Mouse (Mus musculus) heart, adult 2 months (tissue): Measurements from ENCODE around the gene Tep1. TPM values are rescaled to one million over a fixed set of nuclear protein-coding genes. Genes with fewer than 3 reads are reported as not detected.
A peak's percentile ranks its signal among the peaks of the same experiment; 100 is the strongest.
"Not testable (repeated sequence)": the region's sequence is repeated elsewhere in the genome, so short reads cannot be mapped to it uniquely, and the experiment has no call there.

Experiments
- DNase-seq, 2 experiments: peaks; one replicate each; pipeline ENCODE4 v3.0.0; 2021
- H3K27ac ChIP-seq: fragments of 200-600 bp; 2 replicates; pipeline ENCODE4 v1.8.1; 2022
- H3K27me3 ChIP-seq: fragments of 200-500 bp; 2 replicates; pipeline ENCODE4 v1.6.1; 2012; ENCODE audit warnings: mild to moderate bottlenecking, low read length, inconsistent platforms, mixed read lengths; ENCODE audit not compliant: control insufficient read depth, insufficient read depth
- H3K36me3 ChIP-seq: fragments of 200-500 bp; 2 replicates; pipeline ENCODE4 v1.6.1; 2012; ENCODE audit warnings: low read length, inconsistent platforms; ENCODE audit not compliant: control insufficient read depth, insufficient read depth
- H3K4me1 ChIP-seq: fragments of 200-500 bp; 2 replicates; pipeline ENCODE4 v1.6.1; 2011; ENCODE audit warnings: low read length; ENCODE audit not compliant: control insufficient read depth, insufficient read depth
- H3K4me3 ChIP-seq: fragments of 200-600 bp; 2 replicates; pipeline ENCODE4 v1.8.1; 2022
- H3K79me2 ChIP-seq: fragments of 200-500 bp; replicated peaks from 2 replicates; pipeline ENCODE4 v1.6.1; 2012; ENCODE audit warnings: mild to moderate bottlenecking, inconsistent platforms, low read length, moderate library complexity, mixed read lengths; ENCODE audit not compliant: control insufficient read depth, insufficient read depth
- H3K9ac ChIP-seq: fragments of 200-500 bp; 2 replicates; pipeline ENCODE4 v1.6.1; 2012; ENCODE audit warnings: low read depth, mild to moderate bottlenecking, control low read depth, inconsistent platforms, low read length, mixed read lengths
- CTCF ChIP-seq: fragments of 200-600 bp; IDR thresholded peaks from 2 replicates; pipeline ENCODE4 v1.8.1; 2022; ENCODE audit warnings: antibody characterized with exemption, mild to moderate bottlenecking, moderate library complexity
- EP300 ChIP-seq: fragments of 200-500 bp; IDR thresholded peaks from 2 replicates; pipeline ENCODE4 v1.6.1; 2011; ENCODE audit warnings: low read depth, low read length, control low read depth; ENCODE audit not compliant: insufficient read depth
- POLR2A ChIP-seq: fragments of 200-500 bp; IDR thresholded peaks from 2 replicates; pipeline ENCODE4 v1.6.1; 2011; ENCODE audit warnings: mild to moderate bottlenecking, low read depth, low read length, control low read depth; ENCODE audit not compliant: insufficient read depth
- WGBS: fragments of 180-500 bp; shearing (Covaris S2); methylation state at CpG from one replicate; pipeline ENCODE4 v1.1.7; 2018; 5-methylcytosine and 5-hydroxymethylcytosine counted together
- intact Hi-C: fragments of 180-260 bp; cut with DNase I; formaldehyde crosslinking; loops from one replicate; pipeline ENCODE4 v1.15.1; 2025
- polyA plus RNA-seq: library from polyadenylated mRNA; depleted of rRNA; stranded (reverse); fragments of >200 nt; gene quantifications from 2 replicates; pipeline ENCODE4 v1.2.3, GENCODE M21; 2012
- total RNA-seq, 2 experiments: library from RNA; stranded (reverse); gene quantifications; 2 replicates each; pipeline ENCODE4 v1.2.3; 2021

The Tep1 gene
- total and polyA plus RNA-seq, 3 experiments: 10.1 to 12.2 (median 11.9) TPM

DNA sequence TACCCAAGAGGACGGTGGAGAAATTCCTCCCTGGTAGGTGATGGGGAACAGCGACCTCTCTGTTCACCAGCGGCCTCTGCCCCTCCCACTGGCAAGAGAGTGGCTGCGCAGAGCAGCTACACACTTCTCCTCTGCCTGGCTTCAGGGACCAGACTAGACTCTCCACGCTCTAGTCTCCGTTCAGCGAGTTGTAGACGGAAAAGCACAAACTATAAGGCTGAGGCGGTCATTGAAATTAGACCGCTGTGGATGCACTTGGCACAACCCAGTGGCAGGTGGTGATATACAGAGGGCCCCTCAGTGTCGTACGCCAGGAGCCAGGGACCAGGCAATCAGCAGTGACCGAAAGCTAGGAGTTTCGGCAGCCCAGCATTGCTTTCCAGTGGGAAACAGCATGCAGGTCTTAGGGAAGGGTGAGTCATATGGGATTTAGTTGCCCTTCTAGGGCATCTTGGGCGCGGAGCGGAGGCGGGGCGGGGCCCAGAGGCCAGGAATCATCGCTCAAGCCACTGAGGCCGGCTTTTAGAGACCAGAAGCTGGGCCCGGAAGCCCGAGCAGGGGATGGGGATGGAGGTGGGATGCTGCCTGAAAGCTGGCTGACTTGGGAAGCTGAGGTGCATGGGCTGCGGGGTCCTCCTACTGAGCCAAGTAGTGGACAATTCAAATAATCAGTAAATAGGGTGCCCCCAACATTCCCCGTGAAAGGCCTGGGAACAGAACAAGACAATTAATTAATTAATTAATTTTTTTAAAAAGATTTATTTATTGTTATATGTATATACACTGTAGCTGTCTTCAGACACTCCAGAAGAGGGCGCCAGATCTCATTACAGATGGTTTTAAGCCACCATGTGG is 33.8 kb upstream of the Tep1 start:
- 14% methylated on average over 26 of the region's 26 CpGs for WGBS
- Histone ChIP-seq H3K4me1 (no peaks in the 10 kb centered on the region), H3K27ac (no peak overlapping the region), H3K9ac (peak overlapping the region; percentile 21), H3K79me2 (no peaks in the 10 kb centered on the region), H3K27me3 (no peaks in the 10 kb centered on the region), H3K4me3 (peak overlapping the region; percentile 32; the same call in 1 of the 2 replicates), H3K36me3 (no peaks in the 10 kb centered on the region)
- TF ChIP-seq EP300: no peak
- TF ChIP-seq CTCF: peak; percentile 60
- DNase-seq: peak; percentile 42 to 50
- intact Hi-C loops: no loop called here

DNA sequence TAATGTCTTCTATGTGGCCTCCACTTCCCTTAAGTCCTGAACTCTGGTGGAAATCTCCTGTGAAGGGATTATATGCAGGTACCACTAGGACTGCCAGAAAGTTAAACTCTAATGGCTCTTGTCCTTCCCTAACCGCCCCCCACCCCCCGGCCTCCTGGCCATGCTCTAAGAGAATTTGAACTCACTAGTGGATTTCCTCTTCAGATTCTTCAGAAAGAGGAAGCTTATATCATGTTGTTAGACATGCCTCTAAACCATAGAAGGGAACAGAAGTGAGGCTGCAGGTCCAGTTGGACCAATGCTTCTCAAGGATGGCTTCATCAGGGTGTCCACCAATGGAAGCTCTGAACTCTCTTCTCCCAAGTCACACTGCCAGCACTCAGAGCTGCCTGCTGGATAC is 27.6 kb upstream of the Tep1 start:
- H3K4me1 ChIP-seq, intact Hi-C loops, DNase-seq, H3K27me3 ChIP-seq, H3K79me2 ChIP-seq, H3K36me3 ChIP-seq, H3K4me3 ChIP-seq, H3K9ac ChIP-seq: not testable (repeated sequence)
- WGBS: 87% methylated on average over 2 of the region's 2 CpGs
- H3K27ac ChIP-seq: peak overlapping the region; percentile 91; the same call in 1 of the 2 replicates

DNA sequence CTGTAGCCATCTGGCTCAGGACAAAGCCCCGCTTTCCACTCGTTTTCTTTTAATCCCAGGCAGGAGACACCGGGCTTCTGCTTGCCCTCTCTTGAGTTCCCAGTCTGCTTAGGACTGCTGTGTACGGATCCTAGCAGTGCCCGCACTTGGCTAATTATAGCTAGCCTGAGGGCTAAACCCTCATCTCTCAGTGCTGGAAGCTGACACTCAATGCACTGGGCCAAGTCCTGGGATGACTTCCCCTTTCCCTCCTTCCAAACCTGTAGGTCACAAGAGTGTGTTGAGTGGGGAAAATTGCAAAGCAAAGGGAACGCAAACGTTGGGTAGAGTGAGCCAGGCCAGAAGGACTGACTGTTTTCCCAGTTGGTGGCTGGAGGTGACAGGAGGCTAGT is 27.0 kb upstream of the Tep1 start, which contains the start of gene Klhl33:
TSS of gene Klhl33 (minus strand) at position 134 of the 392 bp plus-strand sequence.
- Histone ChIP-seq H3K27ac (peak within 1 kb of the TSS; percentile 91), H3K36me3 (no peaks in the 10 kb centered on the region), H3K79me2 (no peaks in the 10 kb centered on the region), H3K9ac (peak within 1 kb of the TSS; percentile 41), H3K4me1 (peaks cover 4% of the 10 kb centered on the region), H3K27me3 (no peaks in the 10 kb centered on the region), H3K4me3 (peak within 1 kb of the TSS; percentile 32)
- peak; percentile 52 to 57 for DNase-seq
- TF ChIP-seq EP300 (peak; percentile 54; the same call in 1 of the 2 replicates), POLR2A (peak; percentile 62; the same call in 1 of the 2 replicates), CTCF (no peak)
- 33% methylated on average over 7 of the region's 7 CpGs for WGBS
- intact Hi-C loops: no loop called here

DNA sequence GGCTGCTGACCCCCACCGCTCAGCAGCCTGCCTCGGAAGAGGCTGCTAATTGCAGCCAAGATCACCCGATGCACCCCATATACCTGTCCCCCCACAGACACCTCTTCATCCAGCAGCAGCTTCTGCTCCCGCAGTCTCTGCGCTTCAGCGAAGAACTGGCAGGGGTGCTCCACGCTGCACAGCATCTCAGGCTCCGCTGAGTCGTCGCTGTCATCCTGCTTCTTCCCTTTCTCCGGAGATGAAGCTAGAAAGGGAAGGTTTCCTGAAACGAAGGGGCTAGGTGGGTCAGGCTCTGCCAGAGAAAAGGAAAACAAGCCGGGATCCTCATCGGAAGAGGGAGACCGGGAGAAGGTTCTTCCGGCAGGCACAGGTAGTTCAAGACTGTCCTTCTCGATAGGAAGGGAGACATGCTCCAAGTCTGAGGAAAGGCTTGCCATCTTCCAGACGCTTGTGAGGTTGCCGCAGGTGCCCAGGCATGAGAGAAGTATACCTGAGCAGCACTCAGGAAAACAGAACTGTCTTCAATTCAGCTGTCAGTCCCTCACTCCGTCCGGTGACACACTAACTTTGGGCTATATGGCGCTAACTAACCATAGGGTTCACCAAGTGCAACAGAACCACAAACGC is 26.5 kb upstream of the Tep1 start:
- H3K4me1 ChIP-seq: peaks cover 4% of the 10 kb centered on the region
- intact Hi-C loops: no loop called here
- no peak for DNase-seq
- H3K27ac ChIP-seq: peak overlapping the region; percentile 91
- peak overlapping the region; percentile 41 for H3K9ac ChIP-seq
- no peaks in the 10 kb centered on the region for H3K79me2 ChIP-seq
- 24% methylated on average over 23 of the region's 23 CpGs for WGBS
- no peaks in the 10 kb centered on the region for H3K27me3 ChIP-seq
- no peak for TF ChIP-seq POLR2A
- no peak for TF ChIP-seq EP300
- TF ChIP-seq CTCF: no peak
- H3K36me3 ChIP-seq: no peaks in the 10 kb centered on the region
- peak overlapping the region; percentile 32 for H3K4me3 ChIP-seq

DNA sequence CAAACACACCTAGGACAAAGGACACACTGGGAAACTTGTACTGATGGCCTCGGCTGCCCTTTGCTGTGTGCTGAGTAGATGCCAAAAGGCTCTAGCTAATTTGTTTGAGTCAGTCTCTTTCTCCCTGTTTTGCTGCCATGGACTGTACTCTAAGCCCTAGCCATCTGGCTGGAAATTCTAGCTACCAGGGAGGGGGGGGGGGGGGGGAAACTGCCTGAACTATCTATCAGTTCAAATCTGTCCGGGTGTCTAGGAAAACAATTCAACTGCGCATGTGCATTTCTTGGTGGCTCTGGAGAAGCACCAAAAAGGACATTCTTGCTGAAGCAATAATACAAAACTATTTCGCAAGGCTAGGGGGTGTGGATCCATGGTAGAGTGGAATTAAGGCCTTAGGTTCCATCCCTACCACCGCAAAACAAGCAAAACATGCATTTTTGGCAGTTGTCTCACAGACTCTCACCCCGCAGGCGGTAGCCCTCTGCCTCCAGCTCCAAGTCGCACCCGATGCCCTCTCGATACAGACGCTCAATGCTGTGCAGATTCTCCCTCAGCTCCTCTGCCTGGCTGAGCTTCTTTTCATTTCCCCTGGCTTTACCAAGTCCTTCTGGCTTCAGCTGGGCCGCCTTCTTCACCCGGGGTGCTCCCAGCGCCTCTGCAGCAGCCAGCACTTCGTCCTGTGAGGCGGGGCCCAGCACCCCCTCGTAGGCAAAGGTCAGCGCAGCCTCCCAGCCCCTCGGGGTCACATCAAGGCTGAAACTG is 25.8 kb upstream of the Tep1 start:
- Histone ChIP-seq H3K27ac (peak overlapping the region; percentile 91), H3K36me3 (no peaks in the 10 kb centered on the region), H3K9ac (peak overlapping the region; percentile 41), H3K27me3 (no peaks in the 10 kb centered on the region), H3K4me1 (peaks cover 4% of the 10 kb centered on the region), H3K4me3 (peak overlapping the region; percentile 32), H3K79me2 (no peaks in the 10 kb centered on the region)
- TF ChIP-seq CTCF (no peak), POLR2A (peak; percentile 36; the same call in 1 of the 2 replicates), EP300 (no peak)
- peak; percentile 77 to 83 for DNase-seq
- intact Hi-C loops: no loop called here
- WGBS: 14% methylated on average over 19 of the region's 19 CpGs

DNA sequence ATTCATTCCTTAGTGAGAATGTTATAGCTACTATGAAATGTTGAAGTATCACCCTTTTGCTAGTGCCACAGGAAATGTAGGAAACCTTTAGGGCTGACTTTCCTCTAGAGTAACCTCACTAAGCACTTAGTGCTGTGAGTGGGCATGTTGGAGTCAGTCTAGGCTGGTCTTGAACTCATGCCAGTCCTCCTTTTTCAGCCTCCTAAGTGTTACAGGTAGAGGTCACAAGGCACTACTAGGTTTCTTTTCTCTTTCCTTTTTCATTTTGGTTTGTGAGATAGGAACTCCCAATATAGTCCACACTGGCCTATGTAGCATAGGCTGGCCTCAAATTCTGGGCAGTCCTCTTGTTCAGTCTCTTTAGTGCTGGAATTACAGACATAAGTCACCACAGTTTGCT is 25.0 kb upstream of the Tep1 start:
- intact Hi-C loops: no loop called here
- no peak for DNase-seq
- Histone ChIP-seq H3K9ac (no peak overlapping the region), H3K4me1 (peaks cover 4% of the 10 kb centered on the region), H3K79me2 (no peaks in the 10 kb centered on the region), H3K4me3 (peak overlapping the region; percentile 32), H3K36me3 (no peaks in the 10 kb centered on the region), H3K27ac (peak overlapping the region; percentile 91), H3K27me3 (no peaks in the 10 kb centered on the region)
- TF ChIP-seq EP300 (no peak), POLR2A (no peak), CTCF (no peak)
